8 mouse cellular contexts compared by ENCODE assay signal in the genomic region with DNA sequence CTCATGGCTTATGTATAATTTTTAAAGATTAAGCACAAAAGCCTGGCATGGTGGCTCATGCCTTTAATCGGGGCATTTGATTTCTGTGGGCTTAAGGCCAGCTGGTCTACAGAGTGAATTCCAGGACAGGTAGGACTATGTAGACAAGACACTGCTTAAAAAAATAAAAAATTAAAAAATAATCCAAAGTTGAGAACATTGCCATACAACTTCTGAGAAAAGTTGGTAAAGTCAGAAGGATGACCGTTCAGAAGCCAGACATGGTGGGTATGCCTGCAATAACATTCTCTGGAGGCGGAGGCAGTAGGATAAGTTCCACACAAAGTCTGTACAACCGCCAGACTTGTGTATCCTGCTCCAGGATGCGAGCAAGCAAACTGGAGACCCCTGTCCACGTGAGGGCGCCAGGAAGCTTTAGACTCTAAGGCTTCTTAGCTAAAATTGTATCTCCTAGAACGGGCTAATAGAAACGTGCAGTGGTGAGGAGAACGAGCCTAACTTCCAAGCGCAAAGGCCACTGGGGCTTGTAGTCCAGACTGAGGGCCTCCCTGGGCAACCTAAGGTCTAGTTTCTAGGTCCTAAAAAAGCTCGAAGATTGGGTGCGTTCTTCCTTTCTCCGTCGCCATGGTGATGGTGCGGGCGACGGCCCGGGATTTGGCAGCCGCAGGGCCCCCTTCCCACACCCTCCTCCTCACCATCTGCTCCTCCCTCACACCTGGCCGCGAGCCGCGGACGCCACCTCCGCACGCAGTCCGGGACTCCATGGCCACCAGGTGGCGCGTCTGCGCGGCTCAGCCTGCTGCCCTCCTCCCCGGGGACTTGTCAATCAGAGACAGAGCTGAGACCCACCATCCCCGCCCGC. TPM values are rescaled to one million over a fixed set of nuclear protein-coding genes. Genes with fewer than 3 reads are reported as not detected.
DNase-seq lines count a peak whose midpoint lies in the region; ATAC-seq lines count a peak whose summit lies in the region.

No protein-coding gene starts in this region.

- DNase-seq in NIH3T3 (ENCODE audit: low read depth), result peak; percentile 92
- DNase-seq in cerebellum, adult 9-11 months, result peak; percentile 99
- peak; percentile 93 to 95 for DNase-seq in frontal cortex, adult 2 months (ENCODE audit: extremely low spot score in 1 of 2, low spot score in 1 of 2)
- peak; percentile 90 for DNase-seq in hindbrain, embryonic 11.5 days (ENCODE audit: low spot score)
- peak; percentile 95 for DNase-seq in layer of hippocampus, adult 9-11 months
- peak; percentile 88 for DNase-seq in ovary, postnatal 14 days (ENCODE audit: low spot score)
- DNase-seq in thymus, postnatal 10 days (ENCODE audit: low spot score in 2 of 2), result peak; percentile 87 to 95

- H3K4me3 ChIP-seq in hindbrain, embryonic 11.5 days (ENCODE audit: low read depth, low read length), result peak overlapping the region; percentile 26
- peak overlapping the region; percentile 53 for H3K4me3 ChIP-seq in lung, embryonic 16.5 days (ENCODE audit: low read length)

- no peak overlapping the region for H3K9ac ChIP-seq in hindbrain, embryonic 11.5 days (ENCODE audit: low read depth, low read length)
- peak overlapping the region; percentile 56 for H3K9ac ChIP-seq in lung, embryonic 16.5 days (ENCODE audit: low read length)

- 0 out of 2 replicates have a peak, but pooled peaks cover 2% of the 10 kb centered on the region for H3K36me3 ChIP-seq in hindbrain, embryonic 11.5 days (ENCODE audit: control insufficient read depth, insufficient read depth, low read length)
- peaks cover 9% of the 10 kb centered on the region; the same call in 1 of the 2 replicates for H3K36me3 ChIP-seq in lung, embryonic 16.5 days (ENCODE audit: control insufficient read depth, insufficient read depth, low read length)

- no peaks in the 10 kb centered on the region for H3K9me3 ChIP-seq in hindbrain, embryonic 11.5 days (ENCODE audit: control insufficient read depth, low read length)
- H3K9me3 ChIP-seq in lung, embryonic 16.5 days (ENCODE audit: control insufficient read depth, low read length), result no peaks in the 10 kb centered on the region

- 5% methylated on average over 35 of the region's 35 CpGs for WGBS in hindbrain, embryonic 11.5 days
- WGBS in lung, embryonic 16.5 days, result 4% methylated on average over 35 of the region's 35 CpGs

- peak overlapping the region; percentile 63 for H3K4me2 ChIP-seq in hindbrain, embryonic 11.5 days (replicated peaks; ENCODE audit: low read depth, low read length)
- H3K4me2 ChIP-seq in lung, embryonic 16.5 days (ENCODE audit: low read depth, low read length), result peak overlapping the region; percentile 87

- ATAC-seq in hindbrain, embryonic 11.5 days (ENCODE audit: low FRiP score), result peak; percentile 86
- peak; percentile 93 for ATAC-seq in lung, embryonic 16.5 days (ENCODE audit: low read depth)

- H3K27ac ChIP-seq in hindbrain, embryonic 11.5 days (ENCODE audit: low read depth, low read length), result no peak overlapping the region
- H3K27ac ChIP-seq in lung, embryonic 16.5 days (ENCODE audit: low read length), result no peak overlapping the region

- peaks cover 43% of the 10 kb centered on the region for H3K27me3 ChIP-seq in hindbrain, embryonic 11.5 days (ENCODE audit: control insufficient read depth, insufficient read depth, low read length)
- peaks cover 45% of the 10 kb centered on the region for H3K27me3 ChIP-seq in lung, embryonic 16.5 days (ENCODE audit: control insufficient read depth, insufficient read depth, low read depth, low read length)

- H3K4me1 ChIP-seq in hindbrain, embryonic 11.5 days (replicated peaks; ENCODE audit: control insufficient read depth, insufficient read depth, low read length), result peaks cover 9% of the 10 kb centered on the region
- H3K4me1 ChIP-seq in lung, embryonic 16.5 days (replicated peaks; ENCODE audit: control insufficient read depth, insufficient read depth, low read length), result peaks cover 6% of the 10 kb centered on the region

RNA-seq across cellular contexts. Expression of a gene that starts 1.9 kb away (rescaled TPM):
- polyA plus RNA-seq in frontal cortex, adult 2 months (2012; rRNA removed), result 858 and 911 TPM in 2 replicates
- 0.51 and 1.1 TPM in 2 replicates for polyA plus RNA-seq in hindbrain, embryonic 11.5 days (2014; fragmentation: Nextera tagmentation; extraction: Ambion mirVana)
- polyA plus RNA-seq in lung, embryonic 16.5 days (2015; fragmentation: Nextera tagmentation; extraction: Ambion mirVana), result 0.34 and 0.99 TPM in 2 replicates

RNA-seq across cellular contexts. Expression of a gene that starts 7.5 kb away (rescaled TPM):
- 10.1 and 10.8 TPM in 2 replicates for polyA plus RNA-seq in frontal cortex, adult 2 months (2012; rRNA removed)
- polyA plus RNA-seq in hindbrain, embryonic 11.5 days (2014; fragmentation: Nextera tagmentation; extraction: Ambion mirVana), result 20.8 and 28.6 TPM in 2 replicates
- 55.4 and 57.4 TPM in 2 replicates for polyA plus RNA-seq in lung, embryonic 16.5 days (2015; fragmentation: Nextera tagmentation; extraction: Ambion mirVana)

RNA-seq across cellular contexts. Expression of a gene that starts 7.7 kb away (rescaled TPM):
- 54.2 and 61.5 TPM in 2 replicates for polyA plus RNA-seq in frontal cortex, adult 2 months (2012; rRNA removed)
- polyA plus RNA-seq in hindbrain, embryonic 11.5 days (2014; fragmentation: Nextera tagmentation; extraction: Ambion mirVana), result 105 TPM in 2 replicates
- polyA plus RNA-seq in lung, embryonic 16.5 days (2015; fragmentation: Nextera tagmentation; extraction: Ambion mirVana), result 99.2 and 100 TPM in 2 replicates

RNA-seq across cellular contexts. Expression of a gene that starts 17.5 kb away (rescaled TPM):
- polyA plus RNA-seq in frontal cortex, adult 2 months (2012; rRNA removed), result 0.96 and 3.7 TPM in 2 replicates
- polyA plus RNA-seq in hindbrain, embryonic 11.5 days (2014; fragmentation: Nextera tagmentation; extraction: Ambion mirVana), result not detected in 2 replicates
- polyA plus RNA-seq in lung, embryonic 16.5 days (2015; fragmentation: Nextera tagmentation; extraction: Ambion mirVana), result not detected in 2 replicates

RNA-seq across cellular contexts. Expression of a gene that starts 19.0 kb away (rescaled TPM):
- polyA plus RNA-seq in frontal cortex, adult 2 months (2012; rRNA removed), result 0.90 and 1.4 TPM in 2 replicates
- polyA plus RNA-seq in hindbrain, embryonic 11.5 days (2014; fragmentation: Nextera tagmentation; extraction: Ambion mirVana), result not detected in 2 replicates
- not detected in 2 replicates for polyA plus RNA-seq in lung, embryonic 16.5 days (2015; fragmentation: Nextera tagmentation; extraction: Ambion mirVana)

Comparison
In these comparisons a context has a peak if more than half of its experiments do, and no peak if none do; other contexts are left out.
1. RNA of a gene that starts 1.9 kb away (polyA plus RNA-seq): 858 to 911 TPM in frontal cortex, adult 2 months; 0.34 to 0.99 TPM in lung, embryonic 16.5 days and 0.51 to 1.1 TPM in hindbrain, embryonic 11.5 days; every median in the first group is over 100 times any median in the second.
2. Peak in every context shown above with its lines, with median percentiles within 50 percentile points of each other: DNase-seq.